Mouse (Mus musculus) testis, postnatal 14 days (tissue): ENCODE measurements around the gene Kifc3.

Experiments
- DNase-seq: peaks from one replicate; pipeline ENCODE4 v3.0.0; 2021; ENCODE audit warnings: low spot score

Kifc3 gene

DNA sequence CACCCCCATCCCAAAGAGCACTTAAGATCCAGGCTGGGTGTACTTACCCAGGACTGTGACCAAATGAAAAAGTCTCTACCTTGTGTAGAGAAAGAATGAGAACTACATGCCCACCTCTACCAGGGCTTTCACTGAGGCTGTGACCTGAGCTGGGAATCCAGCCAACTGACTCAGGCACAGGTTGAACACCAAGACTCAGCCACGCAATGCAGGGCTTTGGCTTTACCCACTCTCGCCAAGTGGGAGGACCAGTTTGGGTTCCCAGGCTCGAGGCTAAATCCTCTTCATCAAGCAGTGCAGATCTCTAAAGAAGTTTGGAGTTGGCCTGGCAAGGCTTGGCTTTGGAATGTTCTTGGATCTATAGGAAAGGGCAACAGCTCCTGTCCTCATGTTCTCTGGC lies 127.1 kb downstream of the Kifc3 start:
- DNase-seq: no peak

DNA sequence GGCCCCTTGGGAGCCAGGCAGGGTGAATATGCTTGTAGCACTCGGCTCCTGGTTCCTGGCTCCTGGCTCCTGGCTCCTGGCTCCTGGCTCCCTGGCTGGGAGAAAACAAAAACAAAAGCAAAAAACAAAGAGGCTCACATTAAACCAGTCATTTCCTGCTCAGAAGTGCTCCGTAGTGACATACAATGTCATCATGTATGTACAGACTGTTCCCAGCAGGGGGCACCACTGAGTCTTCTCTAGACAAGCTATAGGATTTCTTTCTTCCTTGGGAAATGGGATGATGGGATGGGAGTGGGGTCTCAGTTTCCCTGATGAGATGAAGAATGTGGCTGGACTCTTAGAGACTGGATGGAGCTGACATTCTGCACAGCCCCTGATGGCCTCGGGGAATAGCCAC lies 135.0 kb downstream of the Kifc3 start:
- DNase-seq: peak; percentile 46

DNA sequence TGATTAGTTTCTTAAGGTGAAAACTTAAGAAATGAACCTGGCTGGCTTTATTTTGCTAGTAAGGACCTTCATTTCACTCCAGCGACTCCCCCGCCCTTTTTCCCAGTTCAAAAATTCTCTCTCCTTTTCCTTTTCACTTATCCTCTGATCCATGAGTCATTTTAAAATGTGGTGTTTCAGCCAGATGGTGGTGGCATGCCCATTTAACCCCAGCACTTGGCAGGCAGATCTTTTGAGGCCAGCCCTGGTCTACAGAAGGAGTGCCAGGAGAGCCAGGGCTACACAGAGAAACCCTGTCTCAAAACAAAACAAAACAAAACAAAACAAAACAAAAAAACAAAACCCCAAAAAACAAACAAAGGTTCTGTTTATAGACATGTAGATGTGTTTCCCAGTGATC lies 138.1 kb downstream of the Kifc3 start:
- DNase-seq: no peak

DNA sequence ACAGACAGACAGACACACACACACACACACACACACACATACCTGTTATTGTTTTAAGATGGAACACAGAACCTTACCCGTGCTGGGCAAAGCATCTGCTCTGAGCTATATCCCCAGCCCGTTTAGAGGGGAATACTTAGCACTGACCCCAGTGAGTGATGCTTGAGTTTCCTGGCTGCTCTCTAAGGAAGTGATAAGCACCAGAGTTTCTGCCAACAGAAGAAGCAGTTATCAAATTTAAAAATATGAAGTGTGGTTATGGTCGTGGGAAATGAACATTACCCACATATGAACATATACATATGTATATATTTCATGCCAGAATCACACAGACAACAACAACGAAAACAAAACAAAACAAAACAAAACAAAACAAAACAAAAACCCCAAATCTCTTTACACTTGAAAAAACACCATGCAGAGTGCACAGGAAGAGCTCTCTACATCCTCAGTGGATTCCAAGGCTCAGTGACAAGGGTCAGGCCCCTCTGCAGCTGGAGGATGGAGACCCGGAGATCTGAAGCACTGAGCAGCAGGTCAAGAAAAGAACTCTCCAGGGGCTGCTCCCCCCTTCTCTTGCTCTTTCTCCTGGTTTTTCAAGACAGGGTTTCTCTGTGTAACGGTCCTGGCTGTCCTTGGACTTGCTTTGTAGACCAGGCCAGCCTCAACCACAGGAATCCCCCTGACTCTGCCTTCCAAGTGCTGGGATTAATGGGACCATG lies 142.6 kb downstream of the Kifc3 start:
- no peak for DNase-seq

GRCm38 (mm10) chr8:95058661-95059060 lies 144.0 kb downstream of the Kifc3 start:
- DNase-seq: no peak

GRCm38 (mm10) chr8:95056414-95056813 lies 146.2 kb downstream of the Kifc3 start:
- no peak for DNase-seq

GRCm38 (mm10) chr8:95054927-95055510 lies 147.6 kb downstream of the Kifc3 start, which contains the start of gene Drc7:
TSS of gene Drc7 (plus strand) at chr8:95055103.
- DNase-seq: no peak

DNA sequence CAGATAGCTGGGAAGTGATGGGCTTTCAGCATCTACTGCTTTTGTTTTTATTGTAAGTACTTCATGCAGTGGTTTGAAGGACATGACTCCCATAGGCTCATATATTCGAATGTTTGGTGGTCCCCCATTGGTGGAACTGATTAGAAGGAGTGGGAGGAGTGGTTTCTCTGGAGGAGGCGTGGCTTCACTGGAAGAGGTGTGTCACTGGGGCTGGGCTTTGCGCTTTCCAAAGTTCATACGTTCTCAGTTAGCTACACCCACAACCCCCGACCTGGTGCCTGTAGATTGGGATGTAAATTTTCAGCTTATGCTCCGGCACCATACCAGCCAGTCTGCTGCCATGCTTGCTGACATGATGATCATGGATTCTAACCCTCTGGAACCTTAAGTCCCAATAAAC lies 148.2 kb downstream of the Kifc3 start:
- DNase-seq: no peak
